Mouse (Mus musculus): ENCODE results near the gene Gm3500. TPM values are rescaled to one million over a fixed set of nuclear protein-coding genes. Genes with fewer than 3 reads are reported as not detected.
"Not testable (repeated sequence)": the region's sequence is repeated elsewhere in the genome, so short reads cannot be mapped to it uniquely, and the experiment has no call there.

Gm3500 gene
- polyA plus RNA-seq (2015; fragmentation: Nextera tagmentation; extraction: Ambion mirVana), result not detected in 2 replicates

DNA sequence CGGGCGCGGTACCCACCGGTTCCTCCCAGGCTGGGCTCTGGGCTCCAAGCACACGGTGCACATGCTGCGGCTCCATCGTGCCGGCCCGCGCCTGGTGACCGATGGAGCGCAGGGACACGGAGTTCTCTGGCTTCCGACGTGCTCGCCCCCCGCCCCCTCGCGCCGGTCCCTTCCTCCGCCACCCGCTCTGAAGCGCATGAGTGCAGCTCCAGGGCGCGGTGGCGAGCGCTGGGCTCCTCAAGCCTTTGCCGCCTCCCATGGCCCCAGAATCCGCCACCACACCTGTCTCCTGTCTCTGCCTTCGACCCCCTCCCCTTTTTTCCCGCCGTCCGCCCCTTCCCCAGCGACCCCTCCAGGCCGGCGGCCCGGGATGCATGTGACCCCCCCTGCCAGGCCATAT is at the start of gene Gm3500:
TSS of gene Gm3500 (minus strand) at position 101 of the 400 bp plus-strand sequence.
- not testable (repeated sequence) for ATAC-seq (ENCODE audit: insufficient read depth); H3K4me3 ChIP-seq (replicated peaks); H3K36me3 ChIP-seq (replicated peaks); H3K4me1 ChIP-seq (replicated peaks); H3K27ac ChIP-seq (replicated peaks); H3K4me2 ChIP-seq; H3K9me3 ChIP-seq (replicated peaks); H3K27me3 ChIP-seq; H3K9ac ChIP-seq
- no CpG with 5 or more reads among the region's 37 CpGs for WGBS (ENCODE audit: insufficient replicate concordance)

- not testable (repeated sequence) for H3K9me3 ChIP-seq (replicated peaks); H3K27ac ChIP-seq (replicated peaks); H3K4me1 ChIP-seq (replicated peaks); ATAC-seq (ENCODE audit: insufficient read depth); H3K9ac ChIP-seq; H3K4me2 ChIP-seq; H3K4me3 ChIP-seq (replicated peaks); H3K27me3 ChIP-seq; H3K36me3 ChIP-seq (replicated peaks)
- WGBS (ENCODE audit: insufficient replicate concordance), result no CpG with 5 or more reads among the region's 2 CpGs
Measured at GRCm38 (mm10) chr14:5334828-5335227, 54.0 kb downstream of the Gm3500 start, which contains the start of gene Gm3542. TSS of gene Gm3542 (minus strand) at chr14:5334928.

Other genes with a start within 250 kb of the Gm3500 start
- not detected in 2 replicates for gene Gm3317, start 224.5 kb downstream of the Gm3500 start, polyA plus RNA-seq (2015; fragmentation: Nextera tagmentation; extraction: Ambion mirVana)
- gene Gm8271, start 203.3 kb downstream of the Gm3500 start, polyA plus RNA-seq (2015; fragmentation: Nextera tagmentation; extraction: Ambion mirVana), result not detected in 2 replicates
- not detected in 2 replicates for gene Gm3526, start 128.5 kb downstream of the Gm3500 start, polyA plus RNA-seq (2015; fragmentation: Nextera tagmentation; extraction: Ambion mirVana)
- not detected in 2 replicates for gene Gm3542, start 54.1 kb downstream of the Gm3500 start, polyA plus RNA-seq (2015; fragmentation: Nextera tagmentation; extraction: Ambion mirVana)
- not detected in 2 replicates for gene Gm3194, start 66.4 kb upstream of the Gm3500 start, polyA plus RNA-seq (2015; fragmentation: Nextera tagmentation; extraction: Ambion mirVana)
- not detected in 2 replicates for gene Gm8246, start 88.8 kb upstream of the Gm3500 start, polyA plus RNA-seq (2015; fragmentation: Nextera tagmentation; extraction: Ambion mirVana)
- gene Gm3187, start 95.2 kb upstream of the Gm3500 start, polyA plus RNA-seq (2015; fragmentation: Nextera tagmentation; extraction: Ambion mirVana), result not detected in 2 replicates
- gene Gm3488, start 112.6 kb upstream of the Gm3500 start, polyA plus RNA-seq (2015; fragmentation: Nextera tagmentation; extraction: Ambion mirVana), result not detected in 2 replicates
- gene Gm3532, start 149.4 kb upstream of the Gm3500 start, polyA plus RNA-seq (2015; fragmentation: Nextera tagmentation; extraction: Ambion mirVana), result not detected in 2 replicates
- not detected in 2 replicates for gene Gm8265, start 244.0 kb upstream of the Gm3500 start, polyA plus RNA-seq (2015; fragmentation: Nextera tagmentation; extraction: Ambion mirVana)